Mouse (Mus musculus) bone marrow macrophage, adult 2 months (primary cell): ENCODE measurements at regions not wholly inside any gene's neighbourhood (a gene's known extent, or its start where the extent isn't known, plus 50 kb on each side); places are given as distances from the start of the nearest gene placed in this dataset.

ENCODE experiments used
- CTCF ChIP-seq: IDR thresholded peaks from 2 replicates; pipeline ENCODE4 v1.5.1; 2012; ENCODE audit warnings: low read depth, mild to moderate bottlenecking, low read length, moderate library complexity
- POLR2A ChIP-seq: IDR thresholded peaks from 2 replicates; pipeline ENCODE4 v1.6.1; 2012; ENCODE audit warnings: mild to moderate bottlenecking, low read depth, low read length, borderline replicate concordance

- TF ChIP-seq CTCF (no peak), POLR2A (no peak)
Observed at GRCm38 (mm10) chr13:37513905-37514607, 169.0 kb downstream of the Ly86 start.
